Mouse (Mus musculus) bone marrow, adult 2 months (tissue): ENCODE results near the gene Arhgap1.

Experiments
- CTCF ChIP-seq: fragments of 200-500 bp; IDR thresholded peaks from 2 replicates; pipeline ENCODE4 v1.5.1; 2011; ENCODE audit warnings: low read length, control low read depth; ENCODE audit not compliant: control insufficient read depth, insufficient read depth
- POLR2A ChIP-seq: fragments of 200-500 bp; IDR thresholded peaks from 2 replicates; pipeline ENCODE4 v1.6.1; 2011; ENCODE audit warnings: low read depth, mild to moderate bottlenecking, control low read depth, low read length, borderline replicate concordance; ENCODE audit not compliant: control insufficient read depth

DNA sequence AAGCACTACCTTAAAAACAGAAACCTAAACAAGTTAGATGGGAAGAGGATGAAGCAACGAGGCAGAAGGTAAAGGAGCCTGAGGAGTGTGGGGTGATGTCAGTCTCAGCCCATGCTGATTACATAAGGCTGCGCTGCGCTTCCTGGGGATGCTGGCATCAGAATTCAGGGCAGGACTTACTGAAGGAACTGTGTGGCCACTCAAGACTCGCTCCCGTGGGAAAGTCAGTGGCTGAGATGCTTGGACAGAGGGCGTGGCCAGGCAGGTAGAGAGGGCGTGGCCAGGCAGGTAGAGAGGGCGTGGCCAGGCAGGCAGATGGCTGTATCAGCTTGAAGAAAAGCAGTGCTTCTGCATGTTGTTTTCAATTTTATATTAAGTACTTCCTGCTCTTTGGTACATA is 34.3 kb downstream of the Arhgap1 start:
- TF ChIP-seq CTCF (no peak), POLR2A (no peak)
